Mouse (Mus musculus) heart, postnatal 0 days (tissue): ENCODE results near the gene Gm37240.

ENCODE experiments used
- CTCF ChIP-seq: IDR thresholded peaks from 2 replicates; pipeline ENCODE4 v1.5.1; 2016; ENCODE audit warnings: antibody characterized with exemption, control low read depth, low read depth
- EP300 ChIP-seq: IDR thresholded peaks from 2 replicates; pipeline ENCODE4 v1.6.1; 2016; ENCODE audit warnings: antibody characterized with exemption, low read depth

DNA sequence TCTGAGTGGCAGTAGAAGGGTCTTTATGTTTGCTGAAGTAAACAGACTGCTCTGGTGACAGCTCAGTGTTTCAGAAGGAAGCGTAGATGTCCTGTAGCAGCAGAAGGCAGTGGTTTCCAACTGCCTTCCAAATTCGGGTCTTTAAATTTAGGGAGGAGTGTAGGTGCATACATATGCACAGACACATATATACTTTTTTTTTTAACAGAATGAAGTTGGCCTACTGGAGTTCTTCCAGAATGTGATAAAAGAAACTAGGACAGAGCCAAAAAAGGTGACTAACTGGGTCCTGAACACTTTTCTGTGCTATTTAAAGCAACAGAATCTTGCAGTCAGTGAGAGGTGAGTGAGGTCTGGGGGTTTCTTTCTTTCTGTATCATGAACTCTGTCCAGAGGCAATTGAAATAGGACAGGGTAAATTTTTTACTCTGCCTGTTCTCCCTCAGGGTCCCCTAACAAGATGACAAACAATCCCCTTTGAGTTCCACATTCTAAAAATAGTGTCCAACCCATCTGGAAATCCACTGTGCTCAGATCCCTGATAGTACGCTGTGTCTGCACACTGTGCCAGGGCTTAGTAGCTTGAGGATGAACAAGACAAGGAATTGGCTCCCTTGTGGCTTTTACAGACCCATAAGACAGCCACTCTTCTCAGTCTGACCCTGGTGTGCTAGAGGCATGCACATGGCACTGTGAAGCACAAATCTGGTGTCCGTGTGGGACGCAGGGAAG lies 250.4 kb downstream of the Gm37240 start:
- 0 out of 2 replicates have a peak, but pooled peaks have one; percentile 31 for TF ChIP-seq EP300
- no peak for TF ChIP-seq CTCF
